Mouse (Mus musculus): ENCODE measurements around the gene Akap14.
"Not testable (repeated sequence)": the region's sequence is repeated elsewhere in the genome, so short reads cannot be mapped to it uniquely, and the experiment has no call there.

The Akap14 gene

GRCm38 (mm10) chrX:37168742-37169141 is at the start of gene Akap14:
Gene Akap14, minus strand, starts transcription at chrX:37168842.
- no peak for DNase-seq (ENCODE audit: low read depth, low spot score)

GRCm38 (mm10) chrX:37210941-37211340 is 42.3 kb upstream of the Akap14 start, which contains the start of gene Gm9:
Gene Gm9, minus strand, starts transcription at chrX:37211041.
- DNase-seq (ENCODE audit: low read depth, low spot score) = no peak

GRCm38 (mm10) chrX:37198676-37199075 is 30.0 kb upstream of the Akap14 start:
- no peak for DNase-seq (ENCODE audit: low read depth, low spot score)

GRCm38 (mm10) chrX:37191744-37192379 is 23.2 kb upstream of the Akap14 start:
- peak; percentile 11 for DNase-seq (ENCODE audit: low read depth, low spot score)

GRCm38 (mm10) chrX:37191105-37191743 is 22.6 kb upstream of the Akap14 start, which contains the start of the genes Ndufa1 and Rnf113a1:
Gene Ndufa1, minus strand, starts transcription at chrX:37191163.
Gene Rnf113a1, plus strand, starts transcription at chrX:37191245.
- DNase-seq (ENCODE audit: low read depth, low spot score) = peak; percentile 77

GRCm38 (mm10) chrX:37190755-37191104 is 22.1 kb upstream of the Akap14 start:
- no peak for DNase-seq (ENCODE audit: low read depth, low spot score)

GRCm38 (mm10) chrX:37184401-37184800 is 15.8 kb upstream of the Akap14 start:
- DNase-seq (ENCODE audit: low read depth, low spot score) = not testable (repeated sequence)

GRCm38 (mm10) chrX:37167085-37167484 is 1.6 kb downstream of the Akap14 start:
- peak; percentile 79 for DNase-seq (ENCODE audit: low read depth, low spot score)

GRCm38 (mm10) chrX:37163115-37163514 is 5.5 kb downstream of the Akap14 start:
- no peak for DNase-seq (ENCODE audit: low read depth, low spot score)

GRCm38 (mm10) chrX:37161169-37161568 is 7.5 kb downstream of the Akap14 start:
- DNase-seq (ENCODE audit: low read depth, low spot score) = peak; percentile 3

- DNase-seq (ENCODE audit: low read depth, low spot score) = peak; percentile 39
Observed at GRCm38 (mm10) chrX:37157839-37158238, 10.8 kb downstream of the Akap14 start.

- peak; percentile 76 for DNase-seq (ENCODE audit: low read depth, low spot score)
Observed at GRCm38 (mm10) chrX:37144954-37145353, 23.7 kb downstream of the Akap14 start.

- DNase-seq (ENCODE audit: low read depth, low spot score) = not testable (repeated sequence)
Observed at GRCm38 (mm10) chrX:37144498-37144897, 24.1 kb downstream of the Akap14 start.

- DNase-seq (ENCODE audit: low read depth, low spot score) = no peak
Observed at GRCm38 (mm10) chrX:37141732-37142131, 26.9 kb downstream of the Akap14 start.

- peak; percentile 85 for DNase-seq (ENCODE audit: low read depth, low spot score)
Observed at GRCm38 (mm10) chrX:37126671-37127358, 41.8 kb downstream of the Akap14 start, which contains the start of gene Nkap. Gene Nkap, plus strand, starts transcription at chrX:37126795.

GRCm38 (mm10) chrX:37125511-37125910 is 43.1 kb downstream of the Akap14 start:
- DNase-seq (ENCODE audit: low read depth, low spot score) = no peak

GRCm38 (mm10) chrX:37120212-37120611 is 48.4 kb downstream of the Akap14 start:
- DNase-seq (ENCODE audit: low read depth, low spot score) = no peak

GRCm38 (mm10) chrX:37119585-37119984 is 49.1 kb downstream of the Akap14 start:
- no peak for DNase-seq (ENCODE audit: low read depth, low spot score)

GRCm38 (mm10) chrX:37117085-37117484 is 51.6 kb downstream of the Akap14 start:
- DNase-seq (ENCODE audit: low read depth, low spot score) = no peak

GRCm38 (mm10) chrX:37110881-37111193 is 57.8 kb downstream of the Akap14 start:
- DNase-seq (ENCODE audit: low read depth, low spot score) = peak; percentile 4

GRCm38 (mm10) chrX:37110193-37110880 is 58.3 kb downstream of the Akap14 start, which contains the start of gene Upf3b:
Gene Upf3b, minus strand, starts transcription at chrX:37110322.
- DNase-seq (ENCODE audit: low read depth, low spot score) = peak; percentile 99

Measured in 3T3-L1 (cell line).